In the genomic region with DNA sequence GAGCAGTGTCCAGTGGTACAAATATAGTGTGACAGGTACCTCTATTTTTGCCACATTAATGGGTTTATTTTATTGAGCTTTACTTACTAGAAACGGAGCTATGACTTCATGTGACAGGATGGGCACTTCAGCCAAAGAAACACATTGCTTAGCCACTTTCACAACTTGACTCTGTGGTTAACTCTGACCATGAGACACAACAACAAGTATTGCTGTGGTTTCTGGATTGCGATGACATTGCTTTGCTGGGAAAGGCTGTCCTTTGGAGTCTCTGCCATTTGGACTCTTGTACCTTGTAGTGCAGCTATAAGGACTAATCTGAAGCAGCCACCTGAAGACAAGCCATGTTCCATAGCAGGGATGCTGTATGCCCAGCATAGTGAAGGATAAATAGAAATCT, we compare ENCODE assay signal across 13 mouse cellular contexts.
"Had no signal": no experiment of that assay in that cellular context is flagged by ENCODE, and none has a peak within 500 bp of the region (broad histone marks: within the 10 kb centered on the region; RNA-seq: fewer than 3 reads in every experiment).

No protein-coding gene starts in this region.

- ATAC-seq: intestine, embryonic 15.5 days; liver, embryonic 12.5 days had no signal

- DNase-seq: kidney, adult 11 months; kidney, postnatal 4 days; liver; lung, adult 18-20 months; lung, postnatal 10 days; lung, postnatal 4 days; midbrain, embryonic 14.5 days; right cerebral cortex, adult 18-20 months; right cerebral cortex, postnatal 14 days; right cerebral cortex, postnatal 4 days; thymus, postnatal 25 days had no signal
